Mouse (Mus musculus) stomach, embryonic 14.5 days (tissue): ENCODE data around the gene Lrrc66. TPM values are rescaled to one million over a fixed set of nuclear protein-coding genes. Genes with fewer than 3 reads are reported as not detected.
"Not testable (repeated sequence)": the region's sequence is repeated elsewhere in the genome, so short reads cannot be mapped to it uniquely, and the experiment has no call there.

Experiments
- ATAC-seq: fragments of 200-750 bp; cut with Nextera tagmentation; 2 replicates; pipeline ENCODE4 v1.8.0; 2017; ENCODE audit warnings: low read depth, moderate TSS enrichment; ENCODE audit not compliant: insufficient number of reproducible peaks, insufficient read depth, low FRiP score
- H3K27ac ChIP-seq: fragments of 300-500 bp; sonication (generic); 2 replicates; pipeline ENCODE4 v1.5.1; 2014; ENCODE audit warnings: mild to moderate bottlenecking, low read length, moderate library complexity, mixed read lengths
- H3K27me3 ChIP-seq: fragments of 300-500 bp; sonication (generic); 2 replicates; pipeline ENCODE4 v1.6.1; 2014; ENCODE audit warnings: low read length, control low read depth, mixed read lengths; ENCODE audit not compliant: control insufficient read depth, insufficient read depth
- H3K36me3 ChIP-seq: fragments of 300-500 bp; sonication (generic); 2 replicates; pipeline ENCODE4 v1.6.1; 2014; ENCODE audit warnings: mild to moderate bottlenecking, control low read depth, low read length, moderate library complexity, mixed read lengths; ENCODE audit not compliant: control insufficient read depth, insufficient read depth
- H3K4me1 ChIP-seq: fragments of 300-500 bp; sonication (generic); 2 replicates; pipeline ENCODE4 v1.6.1; 2014; ENCODE audit warnings: low read length, control low read depth, mixed read lengths; ENCODE audit not compliant: control insufficient read depth, insufficient read depth
- H3K4me2 ChIP-seq: fragments of 300-500 bp; sonication (generic); replicated peaks from 2 replicates; pipeline ENCODE4 v1.6.1; 2014; ENCODE audit warnings: low read depth, low read length, control low read depth
- H3K4me3 ChIP-seq: fragments of 300-500 bp; sonication (generic); 2 replicates; pipeline ENCODE4 v1.5.1; 2014; ENCODE audit warnings: low read depth, low read length, control low read depth
- H3K9ac ChIP-seq: fragments of 300-500 bp; sonication (generic); replicated peaks from 2 replicates; pipeline ENCODE4 v1.6.1; 2014; ENCODE audit warnings: low read depth, mild to moderate bottlenecking, control low read depth, low read length, moderate library complexity, mixed read lengths
- H3K9me3 ChIP-seq: fragments of 300-500 bp; sonication (generic); 2 replicates; pipeline ENCODE4 v1.6.1; 2016; ENCODE audit warnings: low read depth, low read length, control low read depth; ENCODE audit not compliant: control insufficient read depth
- WGBS: fragments of 180-500 bp; shearing (Covaris S2); extraction: QIAGEN DNeasy Blood & Tissue Kit; methylation state at CpG from one replicate; pipeline ENCODE4 v1.1.7; 2014; 5-methylcytosine and 5-hydroxymethylcytosine counted together
- polyA plus RNA-seq: library from polyadenylated mRNA; unstranded; fragments of >200 nt; fragmentation: Nextera tagmentation; extraction: Ambion mirVana; gene quantifications from 2 replicates; pipeline ENCODE4 v1.2.1, GENCODE M21; 2014

Lrrc66 gene
- polyA plus RNA-seq, 1 experiment from 2014 or later = 0.82 TPM

DNA sequence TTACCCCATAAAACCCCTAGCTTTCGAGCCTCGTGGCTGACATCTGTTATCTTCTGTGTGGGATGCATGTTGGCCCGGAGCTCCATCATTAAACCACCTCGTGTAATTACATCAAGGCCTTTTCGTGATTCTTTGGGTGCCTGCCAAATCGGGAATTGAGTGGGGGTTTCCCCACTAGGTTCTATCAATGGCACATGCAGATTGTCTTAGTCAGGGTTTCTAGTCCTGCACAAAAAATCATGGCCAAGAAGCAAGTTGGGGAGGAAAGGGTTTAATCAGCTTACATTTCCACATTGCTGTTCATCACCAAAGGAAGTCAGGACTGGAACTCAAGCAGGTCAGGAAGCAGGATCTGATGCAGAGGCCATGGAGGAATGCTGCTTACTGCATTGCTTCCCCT, 48.3 kb downstream of the Lrrc66 start:
- not testable (repeated sequence) for H3K9ac ChIP-seq, H3K36me3 ChIP-seq, H3K27me3 ChIP-seq, H3K27ac ChIP-seq, H3K4me2 ChIP-seq, H3K9me3 ChIP-seq, ATAC-seq, H3K4me3 ChIP-seq, H3K4me1 ChIP-seq
- WGBS = 83% methylated on average over 6 of the region's 6 CpGs

GRCm38 (mm10) chr5:73578131-73578530, 54.2 kb downstream of the Lrrc66 start:
- Histone ChIP-seq H3K9me3 (no peaks in the 10 kb centered on the region), H3K27ac (no peak overlapping the region), H3K4me1 (no peaks in the 10 kb centered on the region), H3K36me3 (no peaks in the 10 kb centered on the region), H3K4me3 (no peak overlapping the region), H3K27me3 (no peaks in the 10 kb centered on the region), H3K4me2 (no peak overlapping the region), H3K9ac (no peak overlapping the region)
- 85% methylated on average over 3 of the region's 3 CpGs for WGBS
- ATAC-seq = no peak

DNA sequence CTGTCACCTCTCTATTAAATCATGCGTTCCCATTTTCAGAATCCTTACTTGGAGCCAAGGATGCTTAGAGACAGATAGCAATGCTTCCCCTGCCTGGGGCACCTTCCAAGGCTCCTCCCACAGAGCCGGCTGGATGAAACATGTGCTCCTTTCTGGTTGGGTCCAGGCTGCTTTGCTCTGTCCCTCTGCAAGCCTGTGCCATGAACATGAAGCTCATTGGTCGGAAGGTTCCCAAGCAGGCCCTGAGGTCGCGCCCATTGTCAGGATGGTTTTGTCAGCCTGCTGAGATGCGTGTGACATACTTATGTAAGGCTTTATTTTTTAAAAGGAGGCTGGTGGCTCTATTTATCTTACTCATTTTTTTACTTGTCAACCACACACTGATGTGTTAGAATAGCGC, 55.6 kb downstream of the Lrrc66 start:
- Histone ChIP-seq H3K4me3 (no peak overlapping the region), H3K9me3 (no peaks in the 10 kb centered on the region), H3K4me1 (no peaks in the 10 kb centered on the region), H3K36me3 (no peaks in the 10 kb centered on the region), H3K4me2 (no peak overlapping the region), H3K9ac (no peak overlapping the region), H3K27me3 (no peaks in the 10 kb centered on the region), H3K27ac (no peak overlapping the region)
- ATAC-seq = no peak
- 54% methylated on average over 7 of the region's 7 CpGs for WGBS

DNA sequence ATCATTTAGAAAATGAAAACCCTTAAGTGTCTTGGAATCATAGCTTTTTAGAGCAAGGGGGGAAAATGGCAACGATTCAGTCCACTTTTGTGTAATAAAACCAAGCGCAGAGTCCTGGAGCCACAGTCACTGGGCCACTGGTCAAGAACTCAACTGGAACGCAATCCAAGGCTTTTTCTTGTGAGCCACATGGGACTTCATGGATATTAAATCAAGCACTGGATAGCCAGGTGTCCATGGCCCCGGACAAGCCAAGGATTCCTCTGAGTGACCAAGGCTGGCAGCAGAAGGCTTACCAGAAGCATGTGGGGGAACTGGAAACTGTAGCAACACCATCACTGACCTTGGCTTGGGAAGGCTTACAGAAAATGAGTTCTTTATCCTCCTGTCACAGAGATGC, 57.7 kb downstream of the Lrrc66 start:
- 95% methylated on average over 4 of the region's 4 CpGs for WGBS
- Histone ChIP-seq H3K27ac (no peak overlapping the region), H3K9ac (no peak overlapping the region), H3K27me3 (no peaks in the 10 kb centered on the region), H3K4me3 (no peak overlapping the region), H3K4me1 (no peaks in the 10 kb centered on the region), H3K9me3 (no peaks in the 10 kb centered on the region), H3K36me3 (no peaks in the 10 kb centered on the region), H3K4me2 (no peak overlapping the region)
- ATAC-seq = no peak

DNA sequence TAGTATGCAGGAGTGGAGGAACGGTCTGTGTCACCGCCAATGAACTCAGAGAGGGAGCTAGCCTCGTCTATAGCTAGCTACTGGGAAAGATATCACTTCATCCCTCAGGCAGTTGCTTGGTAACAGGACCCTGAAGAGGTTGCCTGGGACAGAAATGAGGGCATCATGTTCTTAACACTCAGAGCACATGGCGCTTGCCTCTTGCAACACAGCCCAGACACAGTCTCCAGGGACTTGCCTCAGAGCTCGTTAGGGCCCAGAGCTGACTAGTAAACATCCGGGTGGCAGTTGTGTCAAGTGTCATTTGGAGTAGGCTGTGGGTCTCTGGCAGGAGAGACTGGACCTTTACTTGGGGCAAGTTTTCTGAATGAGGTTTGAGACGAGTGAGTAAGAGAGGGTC, 58.5 kb downstream of the Lrrc66 start:
- WGBS = 82% methylated on average over 7 of the region's 7 CpGs
- H3K4me1 ChIP-seq = no peaks in the 10 kb centered on the region
- ATAC-seq = no peak
- no peaks in the 10 kb centered on the region for H3K27me3 ChIP-seq
- H3K4me2 ChIP-seq = no peak overlapping the region
- no peak overlapping the region for H3K4me3 ChIP-seq
- H3K36me3 ChIP-seq = no peaks in the 10 kb centered on the region
- no peaks in the 10 kb centered on the region for H3K9me3 ChIP-seq
- no peak overlapping the region for H3K9ac ChIP-seq
- no peak overlapping the region for H3K27ac ChIP-seq

GRCm38 (mm10) chr5:73572846-73573245, 59.5 kb downstream of the Lrrc66 start:
- no peaks in the 10 kb centered on the region for H3K36me3 ChIP-seq
- no peak for ATAC-seq
- H3K4me2 ChIP-seq = no peak overlapping the region
- no peak overlapping the region for H3K27ac ChIP-seq
- WGBS = 82% methylated on average over 2 of the region's 2 CpGs
- no peaks in the 10 kb centered on the region for H3K9me3 ChIP-seq
- no peaks in the 10 kb centered on the region for H3K27me3 ChIP-seq
- no peaks in the 10 kb centered on the region for H3K4me1 ChIP-seq
- H3K4me3 ChIP-seq = no peak overlapping the region
- H3K9ac ChIP-seq = no peak overlapping the region

DNA sequence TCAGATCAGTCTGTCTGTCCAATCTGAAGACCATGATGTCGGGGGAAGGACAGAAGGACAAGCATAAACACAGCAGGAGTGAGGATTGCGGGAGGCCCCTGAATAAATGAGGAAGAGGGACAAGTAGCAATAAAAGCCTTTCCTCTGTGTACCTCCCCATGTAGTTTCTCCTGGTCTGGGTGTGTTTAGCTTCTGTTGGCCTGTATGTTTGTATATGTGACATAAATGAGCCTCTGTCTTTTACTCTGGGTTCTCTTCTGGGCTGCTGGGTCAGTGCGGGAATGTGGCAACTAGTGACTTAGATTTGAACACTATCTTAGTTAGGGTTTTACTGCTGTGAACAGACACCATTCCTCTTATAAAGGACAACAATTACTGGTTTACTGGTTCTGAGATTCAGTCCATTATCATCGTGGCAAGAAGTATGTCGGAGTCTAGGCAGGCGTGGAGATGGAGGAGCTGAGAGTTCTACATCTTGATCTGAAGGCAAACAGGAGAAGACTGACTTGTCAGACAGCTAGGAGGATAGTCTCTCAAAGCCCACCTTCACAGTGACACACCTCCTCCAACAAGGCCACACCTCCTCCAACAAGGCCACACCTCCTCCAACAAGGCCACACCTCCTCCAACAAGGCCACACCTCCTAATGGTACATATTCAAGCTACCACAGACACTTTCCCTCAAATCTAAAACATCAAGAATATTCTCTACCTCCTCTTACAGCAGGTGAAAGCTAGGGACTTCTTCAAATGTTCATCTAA, 60.8 kb downstream of the Lrrc66 start:
- 91% methylated on average over 6 of the region's 6 CpGs for WGBS
- ATAC-seq = no peak
- Histone ChIP-seq H3K4me1 (no peaks in the 10 kb centered on the region), H3K27me3 (no peaks in the 10 kb centered on the region), H3K27ac (no peak overlapping the region), H3K4me3 (no peak overlapping the region), H3K36me3 (no peaks in the 10 kb centered on the region), H3K4me2 (no peak overlapping the region), H3K9me3 (no peaks in the 10 kb centered on the region), H3K9ac (no peak overlapping the region)

- Histone ChIP-seq H3K4me2 (no peak overlapping the region), H3K9me3 (no peaks in the 10 kb centered on the region), H3K36me3 (no peaks in the 10 kb centered on the region), H3K9ac (no peak overlapping the region), H3K4me1 (no peaks in the 10 kb centered on the region), H3K27me3 (no peaks in the 10 kb centered on the region), H3K4me3 (no peak overlapping the region), H3K27ac (no peak overlapping the region)
- no peak for ATAC-seq
- 78% methylated on average over 5 of the region's 5 CpGs for WGBS
Measured at GRCm38 (mm10) chr5:73569181-73569580, 63.1 kb downstream of the Lrrc66 start.

DNA sequence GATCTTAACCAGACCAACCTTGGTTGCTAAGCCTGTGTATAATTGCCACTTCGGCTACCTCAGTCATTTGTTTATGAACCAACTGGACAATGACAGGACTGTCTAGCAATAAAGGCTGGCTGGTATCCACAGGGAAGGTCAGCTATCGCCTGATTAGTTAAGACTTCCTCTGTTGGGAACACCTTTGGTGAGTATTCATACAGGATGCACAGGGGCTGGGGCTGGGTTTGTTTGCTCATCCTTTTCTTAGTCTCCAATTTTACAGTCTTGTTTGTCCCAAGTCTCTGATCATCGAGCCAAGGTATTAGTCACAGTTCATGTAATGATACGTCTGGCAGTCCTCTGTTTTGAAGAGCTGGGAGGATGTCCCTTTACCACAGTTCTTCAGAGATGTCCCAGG, 65.4 kb downstream of the Lrrc66 start:
- no peaks in the 10 kb centered on the region for H3K4me1 ChIP-seq
- no peak for ATAC-seq
- no peaks in the 10 kb centered on the region for H3K9me3 ChIP-seq
- no peak overlapping the region for H3K4me3 ChIP-seq
- no peak overlapping the region for H3K27ac ChIP-seq
- 81% methylated on average over 4 of the region's 4 CpGs for WGBS
- H3K27me3 ChIP-seq = no peaks in the 10 kb centered on the region
- H3K9ac ChIP-seq = no peak overlapping the region
- no peak overlapping the region for H3K4me2 ChIP-seq
- no peaks in the 10 kb centered on the region for H3K36me3 ChIP-seq
